Mouse (Mus musculus) neural tube, embryonic 10.5 days (tissue): ENCODE data around the gene Aph1c.
"Not testable (repeated sequence)": the region's sequence is repeated elsewhere in the genome, so short reads cannot be mapped to it uniquely, and the experiment has no call there.

Source experiments
- DNase-seq: peaks from one replicate; pipeline ENCODE4 v3.0.0-alpha.2; 2017; ENCODE audit warnings: low spot score; ENCODE audit errors: extremely low spot score

The Aph1c gene

GRCm38 (mm10) chr9:66834318-66835096 lies at the start of gene Aph1c:
TSS of gene Aph1c (minus strand) at chr9:66834726.
- DNase-seq = peak; percentile 96

GRCm38 (mm10) chr9:66883500-66883899 lies 49.0 kb upstream of the Aph1c start:
- DNase-seq = no peak

GRCm38 (mm10) chr9:66882406-66882821 lies 47.9 kb upstream of the Aph1c start:
- DNase-seq = no peak

GRCm38 (mm10) chr9:66881858-66882257 lies 47.3 kb upstream of the Aph1c start:
- DNase-seq = no peak

- DNase-seq = no peak
Measured at GRCm38 (mm10) chr9:66880752-66881151, 46.2 kb upstream of the Aph1c start.

GRCm38 (mm10) chr9:66879486-66879885 lies 45.0 kb upstream of the Aph1c start:
- DNase-seq = no peak

- no peak for DNase-seq
Measured at GRCm38 (mm10) chr9:66878899-66879298, 44.4 kb upstream of the Aph1c start.

- no peak for DNase-seq
Measured at GRCm38 (mm10) chr9:66876577-66876976, 42.1 kb upstream of the Aph1c start.

- no peak for DNase-seq
Measured at GRCm38 (mm10) chr9:66874297-66874696, 39.8 kb upstream of the Aph1c start.

GRCm38 (mm10) chr9:66873531-66873930 lies 39.0 kb upstream of the Aph1c start:
- no peak for DNase-seq

GRCm38 (mm10) chr9:66873009-66873408 lies 38.5 kb upstream of the Aph1c start:
- DNase-seq = not testable (repeated sequence)

- no peak for DNase-seq
Measured at GRCm38 (mm10) chr9:66872015-66872727, 37.6 kb upstream of the Aph1c start.

GRCm38 (mm10) chr9:66864708-66865107 lies 30.2 kb upstream of the Aph1c start:
- no peak for DNase-seq

- DNase-seq = no peak
Measured at GRCm38 (mm10) chr9:66863456-66863855, 28.9 kb upstream of the Aph1c start.

GRCm38 (mm10) chr9:66862202-66862601 lies 27.7 kb upstream of the Aph1c start:
- no peak for DNase-seq

GRCm38 (mm10) chr9:66861104-66861767 lies 26.7 kb upstream of the Aph1c start:
- DNase-seq = no peak

- DNase-seq = no peak
Measured at GRCm38 (mm10) chr9:66859523-66859922, 25.0 kb upstream of the Aph1c start.

GRCm38 (mm10) chr9:66855865-66856264 lies 21.3 kb upstream of the Aph1c start:
- peak; percentile 31 for DNase-seq

GRCm38 (mm10) chr9:66852592-66852991 lies 18.1 kb upstream of the Aph1c start:
- no peak for DNase-seq

- no peak for DNase-seq
Measured at GRCm38 (mm10) chr9:66850966-66851365, 16.4 kb upstream of the Aph1c start.

- DNase-seq = no peak
Measured at GRCm38 (mm10) chr9:66846822-66847221, 12.3 kb upstream of the Aph1c start.

GRCm38 (mm10) chr9:66835097-66835480 lies 563 bp upstream of the Aph1c start:
- no peak for DNase-seq
